Mouse (Mus musculus): Measurements from ENCODE around the gene 6430548M08Rik.

DNA sequence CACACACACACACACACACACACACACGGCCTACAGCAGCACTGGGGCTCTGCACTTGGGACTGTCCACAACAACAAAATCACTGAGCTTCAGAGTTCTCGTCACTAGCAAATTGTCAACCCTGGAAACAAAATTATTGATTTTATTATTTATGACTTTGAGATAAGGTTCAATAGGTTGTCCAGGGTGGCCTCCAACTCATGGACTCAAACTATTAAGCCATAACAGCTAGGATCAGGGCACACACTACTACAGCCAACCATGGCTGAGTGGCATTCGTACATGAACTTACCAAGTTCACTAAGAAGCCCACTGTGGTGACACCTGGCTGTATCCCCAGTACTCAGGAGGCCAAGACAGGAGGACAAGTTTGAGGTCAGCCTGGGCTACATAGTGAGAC is 20.8 kb upstream of the 6430548M08Rik start:
- no peak for TF ChIP-seq CTCF (IDR thresholded peaks at IDR 0.05; ENCODE audit: borderline replicate concordance, extremely low read depth, insufficient read depth, insufficient read length)
- no peak for TF ChIP-seq POLR2A (IDR thresholded peaks at IDR 0.05; ENCODE audit: borderline replicate concordance, extremely low read depth, insufficient read depth, insufficient read length, poor library complexity, severe bottlenecking)

Measured in brain, embryonic 14.5 days (tissue).